Comparison of ENCODE assay signal across 13 mouse cellular contexts in the genomic region with DNA sequence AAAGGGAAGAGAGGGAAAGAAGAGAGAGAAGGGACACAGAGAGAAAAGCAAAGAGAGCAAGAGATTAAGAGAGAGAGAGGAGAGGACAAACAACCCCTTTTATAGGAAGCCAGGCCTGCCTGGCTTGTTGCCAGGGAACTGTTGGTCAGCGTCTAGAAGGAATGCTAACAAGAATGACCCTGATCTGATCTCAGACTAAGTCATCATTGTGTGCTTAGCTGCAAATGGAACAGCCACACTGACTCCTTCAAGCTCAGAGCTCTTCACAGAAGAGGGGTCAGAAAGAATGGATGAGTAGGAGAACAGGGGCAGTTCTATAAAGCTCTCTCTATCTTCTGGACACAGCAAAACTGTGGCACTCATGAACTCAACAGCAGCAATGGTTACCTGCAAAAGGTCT.
DNase-seq lines count a peak whose midpoint lies in the region; ATAC-seq lines count a peak whose summit lies in the region.
"Had no signal": no experiment of that assay in that cellular context is flagged by ENCODE, and none has a peak within 500 bp of the region (broad histone marks: within the 10 kb centered on the region; RNA-seq: fewer than 3 reads in every experiment).

No protein-coding gene starts in this region.

- peak; percentile 7 for DNase-seq in heart, postnatal 4 days
- DNase-seq in heart, postnatal 25 days (ENCODE audit: low spot score) = no peak
- DNase-seq in midbrain, embryonic 10.5 days (ENCODE audit: low spot score) = peak; percentile 33
- peak; percentile 62 for DNase-seq in adrenal gland, postnatal 10 days
- no peak for DNase-seq in frontal cortex, adult 2 months (ENCODE audit: extremely low spot score in 1 of 2, low spot score in 1 of 2)
- DNase-seq: cerebellum, adult 11-12 months; spleen, adult 18-20 months had no signal

- no peak overlapping the region for H3K4me3 ChIP-seq in midbrain, embryonic 10.5 days
- H3K4me3 ChIP-seq in midbrain, embryonic 15.5 days = no peak overlapping the region
- no peak overlapping the region for H3K4me3 ChIP-seq in stomach, embryonic 15.5 days (replicated peaks)
- H3K4me3 ChIP-seq: erythroblast, embryonic 14.5 days; limb, embryonic 12.5 days; megakaryocyte, embryonic 14.5 days had no signal

- H3K27me3 ChIP-seq in midbrain, embryonic 10.5 days (ENCODE audit: low read depth, poor library complexity, severe bottlenecking) = no peaks in the 10 kb centered on the region
- H3K27me3 ChIP-seq in midbrain, embryonic 15.5 days (replicated peaks) = no peaks in the 10 kb centered on the region
- H3K27me3 ChIP-seq in stomach, embryonic 15.5 days (replicated peaks) = no peaks in the 10 kb centered on the region
- H3K27me3 ChIP-seq: limb, embryonic 12.5 days; megakaryocyte, embryonic 14.5 days had no signal

- H3K4me1 ChIP-seq in midbrain, embryonic 10.5 days = peaks cover 12% of the 10 kb centered on the region; the same call in 1 of the 2 replicates
- no peaks in the 10 kb centered on the region for H3K4me1 ChIP-seq in midbrain, embryonic 15.5 days
- H3K4me1 ChIP-seq in stomach, embryonic 15.5 days = no peaks in the 10 kb centered on the region
- H3K4me1 ChIP-seq: limb, embryonic 12.5 days; megakaryocyte, embryonic 14.5 days had no signal

- H3K27ac ChIP-seq in midbrain, embryonic 10.5 days (replicated peaks) = no peak overlapping the region
- H3K27ac ChIP-seq in midbrain, embryonic 15.5 days = no peak overlapping the region
- no peak overlapping the region for H3K27ac ChIP-seq in stomach, embryonic 15.5 days
- H3K27ac ChIP-seq: limb, embryonic 12.5 days had no signal

- intact Hi-C loops in heart, postnatal 25 days (cut with DNase I) = no loop called here

- H3K9me3 ChIP-seq in midbrain, embryonic 10.5 days (replicated peaks) = no peaks in the 10 kb centered on the region
- H3K9me3 ChIP-seq in midbrain, embryonic 15.5 days = no peaks in the 10 kb centered on the region
- no peaks in the 10 kb centered on the region for H3K9me3 ChIP-seq in stomach, embryonic 15.5 days
- H3K9me3 ChIP-seq: limb, embryonic 12.5 days; megakaryocyte, embryonic 14.5 days had no signal

- no peaks in the 10 kb centered on the region for H3K36me3 ChIP-seq in midbrain, embryonic 10.5 days
- H3K36me3 ChIP-seq in midbrain, embryonic 15.5 days (replicated peaks) = no peaks in the 10 kb centered on the region
- no peaks in the 10 kb centered on the region for H3K36me3 ChIP-seq in stomach, embryonic 15.5 days
- H3K36me3 ChIP-seq: limb, embryonic 12.5 days had no signal

- ATAC-seq in midbrain, embryonic 15.5 days (replicated peaks) = no peak
- ATAC-seq in stomach, embryonic 15.5 days (ENCODE audit: insufficient read depth, low FRiP score, low read depth) = peak; percentile 50; the same call in 1 of the 2 replicates
- ATAC-seq: intestine, postnatal 0 days had no signal

- no peak overlapping the region for H3K4me2 ChIP-seq in midbrain, embryonic 15.5 days
- no peak overlapping the region for H3K4me2 ChIP-seq in stomach, embryonic 15.5 days
- H3K4me2 ChIP-seq: limb, embryonic 12.5 days had no signal

- WGBS in midbrain, embryonic 10.5 days = 19% methylated on average over 1 of the region's 1 CpGs
- 6% methylated on average over 1 of the region's 1 CpGs for WGBS in midbrain, embryonic 15.5 days
- 4% methylated on average over 1 of the region's 1 CpGs for WGBS in stomach, embryonic 15.5 days

- H3K9ac ChIP-seq in midbrain, embryonic 15.5 days = no peak overlapping the region
- no peak overlapping the region for H3K9ac ChIP-seq in stomach, embryonic 15.5 days
- H3K9ac ChIP-seq: limb, embryonic 12.5 days had no signal

Comparison
In these comparisons a context has a peak if more than half of its experiments do, and no peak if none do; other contexts are left out.
1. DNase-seq: peak in heart, postnatal 4 days (single experiment), midbrain, embryonic 10.5 days (single experiment) and adrenal gland, postnatal 10 days (single experiment); none in heart, postnatal 25 days (single experiment) and frontal cortex, adult 2 months (0 of 2).